Mouse (Mus musculus) cerebellum, adult 11-12 months (tissue): ENCODE results near the gene Gsn.
A peak's percentile ranks its signal among the peaks of the same experiment; 100 is the strongest.

Experiments
- DNase-seq: peaks from one replicate; pipeline ENCODE4 v3.0.0; 2022

Gsn gene

DNA sequence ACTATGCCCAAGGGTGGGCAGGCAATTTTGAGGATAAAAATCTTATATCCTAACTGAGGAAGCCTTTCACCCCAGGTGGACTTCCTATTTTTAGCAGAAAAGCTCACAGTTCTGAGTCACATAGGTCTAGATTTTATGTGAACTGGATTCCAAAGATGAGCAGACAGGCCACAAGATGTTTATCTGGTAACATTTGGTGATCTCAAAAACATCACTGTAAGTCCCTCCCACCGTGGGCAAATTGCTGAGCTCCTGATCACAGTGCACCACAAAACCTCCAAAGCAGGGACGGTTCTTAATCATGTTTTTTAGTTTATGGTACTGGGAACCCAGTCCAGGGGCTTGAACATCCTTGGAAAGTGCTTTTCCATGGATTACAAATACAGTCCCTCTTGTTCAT, 72.9 kb downstream of the Gsn start:
- DNase-seq, result no peak

DNA sequence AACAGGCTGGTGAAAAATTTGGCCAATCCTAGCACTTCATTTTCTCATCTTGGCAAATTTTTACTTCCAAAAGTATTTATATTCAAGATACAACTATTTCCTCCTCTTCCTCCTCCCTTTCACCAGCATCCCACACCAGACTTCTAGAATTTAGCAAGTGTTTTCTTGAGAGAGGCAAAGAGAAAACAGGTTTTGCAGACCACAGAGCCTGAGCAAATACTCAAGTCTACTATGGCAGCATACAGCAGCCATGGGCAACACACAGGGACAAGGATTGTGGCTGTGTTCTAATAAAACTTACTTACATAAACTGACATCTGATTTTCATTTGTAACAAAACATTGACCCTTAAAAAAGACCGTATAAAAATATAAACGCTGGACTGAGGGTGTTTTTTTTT, 75.0 kb downstream of the Gsn start:
- no peak for DNase-seq

DNA sequence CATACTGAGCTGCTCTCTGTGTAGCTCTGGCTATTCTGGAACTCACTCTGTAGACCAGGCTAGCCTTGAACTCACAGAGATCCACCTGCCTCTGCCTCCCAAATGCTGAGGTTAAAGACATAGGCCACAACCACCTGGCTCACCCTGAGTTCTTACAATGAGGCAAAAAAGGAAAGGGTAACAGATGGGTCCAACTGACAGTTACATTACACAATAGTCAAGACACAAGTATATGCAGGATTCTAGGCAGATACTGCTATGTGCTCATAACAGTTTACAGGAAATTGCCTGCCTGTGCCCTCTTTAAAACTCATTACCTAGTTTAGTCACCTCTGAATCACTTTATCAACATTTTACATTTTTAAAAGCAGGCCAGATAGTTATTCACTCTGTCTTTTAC, 77.5 kb downstream of the Gsn start:
- no peak for DNase-seq

DNA sequence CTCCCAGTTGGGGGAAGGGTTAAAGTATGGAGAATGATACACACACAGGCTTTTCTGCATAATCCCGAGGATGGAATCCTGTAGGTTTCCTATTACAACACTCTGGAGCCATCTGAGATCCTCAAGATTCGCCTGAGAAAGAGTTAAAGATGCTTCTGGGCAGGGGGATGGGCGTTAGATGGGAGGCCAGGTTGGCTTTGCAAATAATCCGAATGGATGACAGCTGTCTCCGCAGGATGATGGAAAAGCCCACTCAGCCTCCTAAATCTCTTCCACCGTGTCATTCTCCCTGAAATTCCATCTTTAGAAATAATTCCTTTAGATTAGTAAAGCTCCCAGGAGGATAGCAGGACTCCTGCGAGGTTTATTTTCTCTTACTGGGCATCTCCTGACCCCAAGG, 79.4 kb downstream of the Gsn start:
- DNase-seq, result no peak

DNA sequence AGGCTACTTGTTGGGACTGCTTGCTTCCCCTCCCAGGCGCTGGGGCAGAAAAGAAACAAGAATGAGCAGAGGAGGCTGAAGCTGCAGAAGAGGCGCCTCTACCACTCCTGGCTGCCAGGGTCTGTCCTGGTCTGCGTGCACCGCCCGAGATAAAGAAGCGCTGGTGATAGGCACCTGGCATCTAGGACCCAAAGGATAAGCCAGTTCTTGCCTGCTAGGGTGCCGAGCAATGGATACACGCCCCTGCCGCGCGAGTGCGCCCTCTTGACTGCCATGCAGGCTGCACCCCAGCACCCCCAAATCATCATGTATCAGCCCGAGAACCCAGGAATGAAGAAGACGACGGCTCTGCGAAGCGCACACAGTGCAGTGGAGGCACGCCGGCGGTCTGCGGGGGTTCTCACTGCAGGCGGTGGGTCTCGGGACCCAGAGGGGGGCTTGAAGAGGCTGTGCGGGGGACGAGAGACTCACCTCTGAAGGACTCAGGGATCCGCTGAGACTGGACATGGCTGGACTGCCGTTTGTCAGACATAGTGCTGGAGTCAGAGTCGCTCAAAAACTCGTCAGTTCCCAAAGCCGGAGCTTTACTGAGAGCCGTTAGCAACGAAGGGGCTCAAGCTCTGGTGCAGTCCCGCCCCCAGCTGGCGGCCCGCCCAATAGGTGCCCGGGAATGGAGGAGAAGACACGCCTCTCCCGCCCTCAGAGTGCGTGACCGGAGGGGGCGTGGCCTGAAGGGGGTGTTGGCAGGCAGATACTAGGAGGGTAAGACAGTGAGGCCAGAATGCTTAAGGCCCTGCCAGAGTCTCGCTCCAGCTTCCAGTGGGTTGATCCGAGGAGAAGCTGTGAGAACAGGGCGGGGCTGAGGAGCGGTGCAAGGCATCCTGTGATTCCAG, 80.5 kb downstream of the Gsn start, which contains the start of gene Stom:
Gene Stom (minus strand): TSS at position 589 of the 893 bp plus-strand sequence.
- peak; percentile 98 for DNase-seq

DNA sequence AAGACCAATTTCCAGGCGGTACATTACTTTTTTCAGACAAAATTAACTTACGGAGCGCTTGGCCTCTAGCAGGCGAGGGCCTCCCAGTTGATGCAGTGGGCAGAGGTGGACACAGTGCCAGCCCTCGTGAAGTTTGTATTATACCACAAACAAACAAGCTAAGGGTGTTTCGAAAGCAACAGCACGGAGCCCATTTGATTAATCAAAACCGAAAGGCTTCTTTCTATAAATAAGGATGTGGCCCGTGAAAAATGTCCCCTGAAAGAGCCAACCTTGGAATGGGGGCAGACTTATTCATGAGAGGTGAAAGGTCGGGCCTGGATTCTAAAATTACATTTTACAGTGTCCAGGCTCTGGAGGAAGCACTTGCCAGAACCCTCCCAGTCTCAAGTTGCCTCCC, 81.2 kb downstream of the Gsn start:
- DNase-seq, result no peak

DNA sequence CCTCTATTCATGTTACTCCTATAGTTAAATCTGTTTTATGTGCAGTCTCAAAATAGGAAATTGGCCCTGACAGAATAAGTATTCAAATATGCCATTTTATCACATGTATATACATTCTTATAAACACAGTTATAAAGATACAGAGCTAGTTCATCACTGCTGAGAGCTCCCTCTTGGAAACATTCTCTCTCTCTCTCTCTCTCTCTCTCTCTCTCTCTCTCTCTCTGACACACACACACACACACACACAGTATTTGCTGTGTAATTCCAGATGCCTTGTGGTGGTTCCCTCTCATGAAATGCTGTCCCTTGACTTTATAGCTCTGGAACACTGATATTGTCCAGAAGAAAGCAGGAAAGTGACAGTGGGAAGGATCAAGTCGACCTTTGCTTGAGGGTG, 81.9 kb downstream of the Gsn start:
- no peak for DNase-seq

DNA sequence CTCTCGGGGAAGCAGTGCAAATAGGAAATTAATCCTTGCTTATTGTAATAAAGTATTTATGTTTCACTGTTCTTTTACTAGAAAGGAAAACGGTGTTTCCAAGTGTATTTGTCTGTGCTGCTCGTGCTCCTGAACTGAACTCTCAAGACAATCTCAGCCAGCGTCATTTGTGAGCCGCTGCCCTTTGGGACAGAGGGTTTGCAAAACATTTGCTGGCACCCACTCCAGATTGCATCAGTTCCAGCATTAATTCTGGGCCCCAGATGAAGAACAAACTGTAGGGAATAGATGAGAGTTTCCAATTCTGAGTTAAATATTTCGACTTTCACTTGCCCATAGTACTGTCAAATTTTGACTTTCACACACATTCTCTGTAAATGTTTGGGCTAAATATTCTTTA, 82.5 kb downstream of the Gsn start:
- DNase-seq, result no peak

DNA sequence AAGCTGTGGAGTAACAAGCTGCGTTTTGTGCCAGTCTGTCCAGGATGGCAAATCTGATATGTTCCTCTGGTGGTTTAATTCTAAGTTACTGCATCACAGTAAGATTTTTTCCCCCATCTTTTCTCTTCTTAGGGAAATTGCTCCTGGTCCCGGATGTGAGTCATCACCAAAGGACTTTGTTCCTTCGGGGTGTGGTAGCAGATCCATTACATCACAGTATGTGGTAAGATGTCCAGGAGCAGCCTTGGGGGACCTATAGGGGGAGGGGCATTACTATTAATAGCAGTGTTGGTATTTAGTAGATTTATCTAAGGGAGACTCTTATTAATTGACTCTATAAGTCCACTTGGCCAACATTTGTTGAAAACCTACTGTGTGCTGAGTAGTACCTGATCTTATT, 86.4 kb downstream of the Gsn start:
- no peak for DNase-seq

DNA sequence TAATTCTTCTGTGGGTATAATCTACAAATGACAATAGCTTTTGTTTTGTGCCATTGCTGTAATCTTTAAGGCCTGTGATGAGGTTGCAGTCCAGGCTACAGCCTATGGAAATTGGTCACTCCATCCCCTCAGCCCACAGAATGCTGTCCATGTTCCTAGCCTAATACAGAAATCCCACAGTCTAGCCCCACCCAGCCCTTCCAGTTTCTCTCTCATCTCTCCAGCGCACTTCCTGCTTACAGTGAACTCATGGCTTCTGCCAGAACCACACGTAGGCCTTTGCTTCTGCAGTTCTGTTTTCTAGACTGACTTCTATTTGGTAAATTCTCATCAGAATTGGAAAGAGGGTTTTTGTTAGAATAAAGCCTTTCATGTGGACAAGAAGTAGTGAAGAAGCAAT, 89.8 kb downstream of the Gsn start:
- no peak for DNase-seq

DNA sequence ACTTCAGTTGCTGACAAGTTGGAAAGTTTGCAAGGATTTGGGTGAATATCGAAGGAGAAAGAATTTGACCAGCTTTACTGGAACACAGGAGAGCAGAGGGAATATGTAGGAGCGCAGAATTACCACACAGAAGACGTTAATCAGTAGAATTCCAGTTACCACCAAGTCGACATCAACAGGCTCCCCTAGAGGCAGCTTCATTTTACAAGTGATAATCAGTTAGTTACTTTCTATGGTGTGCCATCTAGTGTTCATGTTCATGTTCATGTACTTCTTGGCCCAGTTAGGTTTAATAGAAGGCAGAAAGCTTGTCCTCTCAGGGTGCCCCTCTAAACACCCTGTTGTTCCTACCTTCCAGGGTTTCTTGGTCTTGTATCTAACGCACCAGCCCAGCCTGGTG, 93.0 kb downstream of the Gsn start:
- no peak for DNase-seq
